Mouse (Mus musculus) E14TG2a.4 (cell line): ENCODE results near the gene Tescl.

ENCODE experiments used
- H3K27me3 ChIP-seq: 2 replicates; pipeline ENCODE4 v1.6.1; 2014; ENCODE audit warnings: low read length, control low read depth; ENCODE audit not compliant: insufficient read depth
- H3K36me3 ChIP-seq: 2 replicates; pipeline ENCODE4 v1.6.1; 2014; ENCODE audit warnings: low read length, control low read depth; ENCODE audit not compliant: insufficient read depth
- H3K4me1 ChIP-seq: replicated peaks from 2 replicates; pipeline ENCODE4 v1.6.1; 2014; ENCODE audit warnings: low read depth, low read length, control low read depth
- H3K4me3 ChIP-seq: replicated peaks from 2 replicates; pipeline ENCODE4 v1.5.1; 2014; ENCODE audit warnings: mild to moderate bottlenecking, low read length
- H3K9me3 ChIP-seq: 2 replicates; pipeline ENCODE4 v1.6.1; 2014; ENCODE audit warnings: low read length, control low read depth
- CTCF ChIP-seq: conservative IDR thresholded peaks from 2 replicates; pipeline ENCODE4 v1.5.1; 2014; ENCODE audit warnings: low read length
- NANOG ChIP-seq: IDR thresholded peaks from 2 replicates; pipeline ENCODE4 v1.6.1; 2014; ENCODE audit warnings: borderline replicate concordance, low read length, mixed read lengths
- POU5F1 ChIP-seq: IDR thresholded peaks from 2 replicates; pipeline ENCODE4 v1.6.1; 2014; ENCODE audit warnings: low read length, borderline replicate concordance

Gene Tescl

GRCm38 (mm10) chr7:24287670-24288069, 46.1 kb downstream of the Tescl start:
- H3K4me1 ChIP-seq = peaks cover 15% of the 10 kb centered on the region
- H3K27me3 ChIP-seq = peaks cover 19% of the 10 kb centered on the region
- no peak overlapping the region for H3K4me3 ChIP-seq
- 0 out of 2 replicates have a peak, but pooled peaks cover 7% of the 10 kb centered on the region for H3K36me3 ChIP-seq
- peak; percentile 45 for TF ChIP-seq CTCF
- TF ChIP-seq NANOG = no peak
- no peak for TF ChIP-seq POU5F1
- no peaks in the 10 kb centered on the region for H3K9me3 ChIP-seq

- no peaks in the 10 kb centered on the region for H3K9me3 ChIP-seq
- TF ChIP-seq CTCF = no peak
- no peak for TF ChIP-seq POU5F1
- no peak for TF ChIP-seq NANOG
- H3K36me3 ChIP-seq = 0 out of 2 replicates have a peak, but pooled peaks cover 7% of the 10 kb centered on the region
- peaks cover 12% of the 10 kb centered on the region for H3K4me1 ChIP-seq
- H3K4me3 ChIP-seq = no peak overlapping the region
- H3K27me3 ChIP-seq = peaks cover 14% of the 10 kb centered on the region
These were observed 46.8 kb downstream of the Tescl start for GRCm38 (mm10) chr7:24286916-24287315.

- no peaks in the 10 kb centered on the region for H3K9me3 ChIP-seq
- TF ChIP-seq NANOG (no peak), CTCF (peak; percentile 19; the same call in 1 of the 2 replicates)
- peaks cover 8% of the 10 kb centered on the region for H3K27me3 ChIP-seq
- H3K4me1 ChIP-seq = peaks cover 11% of the 10 kb centered on the region
- H3K4me3 ChIP-seq = no peak overlapping the region
- H3K36me3 ChIP-seq = 0 out of 2 replicates have a peak, but pooled peaks cover 2% of the 10 kb centered on the region
These were observed 47.6 kb downstream of the Tescl start for GRCm38 (mm10) chr7:24286090-24286489.
